Mouse (Mus musculus) stomach, embryonic 14.5 days (tissue): ENCODE measurements around the gene Hif1an. TPM values are rescaled to one million over a fixed set of nuclear protein-coding genes. Genes with fewer than 3 reads are reported as not detected.

ENCODE experiments used
- ATAC-seq: fragments of 200-750 bp; cut with Nextera tagmentation; 2 replicates; pipeline ENCODE4 v1.8.0; 2017; ENCODE audit warnings: low read depth, moderate TSS enrichment; ENCODE audit not compliant: insufficient number of reproducible peaks, insufficient read depth, low FRiP score
- H3K27ac ChIP-seq: fragments of 300-500 bp; sonication (generic); 2 replicates; pipeline ENCODE4 v1.5.1; 2014; ENCODE audit warnings: mild to moderate bottlenecking, low read length, moderate library complexity, mixed read lengths
- H3K27me3 ChIP-seq: fragments of 300-500 bp; sonication (generic); 2 replicates; pipeline ENCODE4 v1.6.1; 2014; ENCODE audit warnings: low read length, control low read depth, mixed read lengths; ENCODE audit not compliant: control insufficient read depth, insufficient read depth
- H3K36me3 ChIP-seq: fragments of 300-500 bp; sonication (generic); 2 replicates; pipeline ENCODE4 v1.6.1; 2014; ENCODE audit warnings: mild to moderate bottlenecking, control low read depth, low read length, moderate library complexity, mixed read lengths; ENCODE audit not compliant: control insufficient read depth, insufficient read depth
- H3K4me1 ChIP-seq: fragments of 300-500 bp; sonication (generic); 2 replicates; pipeline ENCODE4 v1.6.1; 2014; ENCODE audit warnings: low read length, control low read depth, mixed read lengths; ENCODE audit not compliant: control insufficient read depth, insufficient read depth
- H3K4me2 ChIP-seq: fragments of 300-500 bp; sonication (generic); replicated peaks from 2 replicates; pipeline ENCODE4 v1.6.1; 2014; ENCODE audit warnings: low read depth, low read length, control low read depth
- H3K4me3 ChIP-seq: fragments of 300-500 bp; sonication (generic); 2 replicates; pipeline ENCODE4 v1.5.1; 2014; ENCODE audit warnings: low read depth, low read length, control low read depth
- H3K9ac ChIP-seq: fragments of 300-500 bp; sonication (generic); replicated peaks from 2 replicates; pipeline ENCODE4 v1.6.1; 2014; ENCODE audit warnings: low read depth, mild to moderate bottlenecking, control low read depth, low read length, moderate library complexity, mixed read lengths
- H3K9me3 ChIP-seq: fragments of 300-500 bp; sonication (generic); 2 replicates; pipeline ENCODE4 v1.6.1; 2016; ENCODE audit warnings: low read depth, low read length, control low read depth; ENCODE audit not compliant: control insufficient read depth
- WGBS: fragments of 180-500 bp; shearing (Covaris S2); extraction: QIAGEN DNeasy Blood & Tissue Kit; methylation state at CpG from one replicate; pipeline ENCODE4 v1.1.7; 2014; 5-methylcytosine and 5-hydroxymethylcytosine counted together
- polyA plus RNA-seq: library from polyadenylated mRNA; unstranded; fragments of >200 nt; fragmentation: Nextera tagmentation; extraction: Ambion mirVana; gene quantifications from 2 replicates; pipeline ENCODE4 v1.2.1, GENCODE M21; 2014

The Hif1an gene
- polyA plus RNA-seq, 1 experiment from 2014 or later, result 31.3 TPM

GRCm38 (mm10) chr19:44552731-44553130 lies 9.9 kb upstream of the Hif1an start, which contains the start of gene Gm20538:
Gm20538 (minus strand) TSS chr19:44552831.
- H3K27me3 ChIP-seq, result no peaks in the 10 kb centered on the region
- peaks cover 46% of the 10 kb centered on the region for H3K36me3 ChIP-seq
- no peak for ATAC-seq
- H3K4me3 ChIP-seq, result no peak within 1 kb of the TSS
- 98% methylated on average over 4 of the region's 4 CpGs for WGBS
- no peak within 1 kb of the TSS for H3K4me2 ChIP-seq
- no peak within 1 kb of the TSS for H3K27ac ChIP-seq
- H3K9ac ChIP-seq, result no peak within 1 kb of the TSS
- no peaks in the 10 kb centered on the region for H3K9me3 ChIP-seq
- peaks cover 7% of the 10 kb centered on the region; the same call in 1 of the 2 replicates for H3K4me1 ChIP-seq

GRCm38 (mm10) chr19:44553286-44553685 lies 9.4 kb upstream of the Hif1an start:
- H3K27me3 ChIP-seq, result no peaks in the 10 kb centered on the region
- H3K36me3 ChIP-seq, result peaks cover 43% of the 10 kb centered on the region
- H3K4me1 ChIP-seq, result peaks cover 7% of the 10 kb centered on the region; the same call in 1 of the 2 replicates
- no peak overlapping the region for H3K9ac ChIP-seq
- no peak overlapping the region for H3K4me3 ChIP-seq
- H3K27ac ChIP-seq, result no peak overlapping the region
- WGBS, result 94% methylated on average over 4 of the region's 4 CpGs
- ATAC-seq, result no peak
- no peaks in the 10 kb centered on the region for H3K9me3 ChIP-seq
- no peak overlapping the region for H3K4me2 ChIP-seq

GRCm38 (mm10) chr19:44554490-44554860 lies 8.2 kb upstream of the Hif1an start:
- peak overlapping the region; percentile 92 for H3K9ac ChIP-seq
- peaks cover 7% of the 10 kb centered on the region; the same call in 1 of the 2 replicates for H3K4me1 ChIP-seq
- H3K4me2 ChIP-seq, result peak overlapping the region; percentile 71
- no peaks in the 10 kb centered on the region for H3K9me3 ChIP-seq
- no peaks in the 10 kb centered on the region for H3K27me3 ChIP-seq
- no peak overlapping the region for H3K27ac ChIP-seq
- peaks cover 32% of the 10 kb centered on the region for H3K36me3 ChIP-seq
- H3K4me3 ChIP-seq, result peak overlapping the region; percentile 95
- ATAC-seq, result no peak
- 3% methylated on average over 8 of the region's 8 CpGs for WGBS

- Histone ChIP-seq H3K4me2 (peak within 1 kb of the TSS; percentile 71), H3K36me3 (peaks cover 27% of the 10 kb centered on the region), H3K9me3 (no peaks in the 10 kb centered on the region), H3K4me1 (peaks cover 7% of the 10 kb centered on the region; the same call in 1 of the 2 replicates), H3K4me3 (peak within 1 kb of the TSS; percentile 95), H3K27me3 (no peaks in the 10 kb centered on the region), H3K9ac (peak within 1 kb of the TSS; percentile 92), H3K27ac (peak within 1 kb of the TSS; percentile 67; the same call in 1 of the 2 replicates)
- ATAC-seq, result peak; percentile 83
- WGBS, result 1% methylated on average over 50 of the region's 50 CpGs
These were observed 7.6 kb upstream of the Hif1an start, which contains the start of gene Ndufb8 for GRCm38 (mm10) chr19:44554861-44555590. Ndufb8 (minus strand) TSS chr19:44555440.

- Histone ChIP-seq H3K27ac (no peak overlapping the region), H3K4me2 (peak overlapping the region; percentile 64; the same call in 1 of the 2 replicates), H3K9me3 (no peaks in the 10 kb centered on the region), H3K9ac (no peak overlapping the region), H3K27me3 (no peaks in the 10 kb centered on the region), H3K4me3 (no peak overlapping the region), H3K36me3 (peaks cover 40% of the 10 kb centered on the region), H3K4me1 (peaks cover 15% of the 10 kb centered on the region; the same call in 1 of the 2 replicates)
- ATAC-seq, result no peak
- 90% methylated on average over 14 of the region's 14 CpGs for WGBS
These were observed 1.4 kb downstream of the Hif1an start for GRCm38 (mm10) chr19:44564006-44564405.

GRCm38 (mm10) chr19:44567763-44568162 lies 5.1 kb downstream of the Hif1an start:
- Histone ChIP-seq H3K4me3 (no peak overlapping the region), H3K27ac (no peak overlapping the region), H3K9ac (no peak overlapping the region), H3K4me2 (no peak overlapping the region), H3K27me3 (no peaks in the 10 kb centered on the region), H3K9me3 (no peaks in the 10 kb centered on the region), H3K36me3 (peaks cover 76% of the 10 kb centered on the region), H3K4me1 (peaks cover 15% of the 10 kb centered on the region; the same call in 1 of the 2 replicates)
- 86% methylated on average over 3 of the region's 3 CpGs for WGBS
- no peak for ATAC-seq

- H3K4me3 ChIP-seq, result no peak overlapping the region
- H3K4me1 ChIP-seq, result no peaks in the 10 kb centered on the region
- ATAC-seq, result no peak
- whole genome bisulfite sequencing, result 66% methylated on average over 7 of the region's 7 CpGs
- no peak overlapping the region for H3K9ac ChIP-seq
- H3K27me3 ChIP-seq, result no peaks in the 10 kb centered on the region
- H3K36me3 ChIP-seq, result peaks cover 19% of the 10 kb centered on the region
- H3K27ac ChIP-seq, result no peak overlapping the region
- H3K9me3 ChIP-seq, result no peaks in the 10 kb centered on the region
- no peak overlapping the region for H3K4me2 ChIP-seq
These were observed 13.6 kb downstream of the Hif1an start for GRCm38 (mm10) chr19:44576275-44576674.

GRCm38 (mm10) chr19:44578038-44578437 lies 15.4 kb downstream of the Hif1an start:
- H3K9ac ChIP-seq, result no peak overlapping the region
- H3K27me3 ChIP-seq, result no peaks in the 10 kb centered on the region
- H3K9me3 ChIP-seq, result no peaks in the 10 kb centered on the region
- 72% methylated on average over 1 of the region's 1 CpGs for WGBS
- H3K4me3 ChIP-seq, result no peak overlapping the region
- no peak overlapping the region for H3K4me2 ChIP-seq
- H3K27ac ChIP-seq, result no peak overlapping the region
- peaks cover 5% of the 10 kb centered on the region for H3K36me3 ChIP-seq
- ATAC-seq, result no peak
- H3K4me1 ChIP-seq, result no peaks in the 10 kb centered on the region
